Mouse (Mus musculus): ENCODE measurements around the gene Ccl27b.
"Not testable (repeated sequence)": the region's sequence is repeated elsewhere in the genome, so short reads cannot be mapped to it uniquely, and the experiment has no call there.

Ccl27b gene

DNA sequence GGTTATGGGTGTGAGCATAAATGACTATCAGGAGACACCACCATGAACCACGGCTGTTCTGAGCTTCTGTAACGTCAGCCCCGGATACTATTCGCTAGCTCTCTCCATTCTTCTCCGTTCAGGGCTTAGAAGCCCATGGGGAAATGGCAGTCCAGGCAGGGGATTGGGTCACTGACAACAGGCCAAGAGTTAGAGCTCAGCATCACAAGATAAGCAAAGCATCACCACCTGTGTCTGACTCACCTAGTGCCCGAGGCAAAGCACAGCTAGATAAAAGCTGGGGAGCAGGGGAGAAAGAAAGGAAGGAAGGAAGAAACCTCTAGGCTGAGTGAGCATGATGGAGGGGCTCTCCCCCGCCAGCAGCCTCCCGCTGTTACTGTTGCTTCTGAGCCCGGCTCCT lies at the start of gene Ccl27b:
TSS of gene Ccl27b (plus strand) at position 301 of the 400 bp plus-strand sequence.
- DNase-seq = not testable (repeated sequence)

DNA sequence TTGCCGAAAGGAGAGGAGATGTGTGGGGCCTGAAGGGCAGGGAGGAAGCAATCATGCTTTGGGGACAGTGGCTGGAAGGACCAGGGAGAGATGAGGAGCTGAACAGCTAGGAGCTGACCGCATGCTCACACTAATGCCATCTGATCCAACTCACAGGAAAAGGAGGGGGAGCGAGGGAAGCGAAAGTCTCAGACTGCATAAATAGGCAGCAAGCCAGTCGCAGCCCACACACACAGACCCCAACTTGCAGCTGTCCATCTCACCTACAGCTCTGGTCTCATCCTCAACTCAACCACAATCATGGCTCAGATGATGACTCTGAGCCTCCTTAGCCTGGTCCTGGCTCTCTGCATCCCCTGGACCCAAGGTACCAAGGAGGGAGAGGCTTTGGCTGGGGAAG lies 43.2 kb upstream of the Ccl27b start, which contains the start of gene Gm10591:
TSS of gene Gm10591 (plus strand) at position 301 of the 400 bp plus-strand sequence.
- not testable (repeated sequence) for DNase-seq

DNA sequence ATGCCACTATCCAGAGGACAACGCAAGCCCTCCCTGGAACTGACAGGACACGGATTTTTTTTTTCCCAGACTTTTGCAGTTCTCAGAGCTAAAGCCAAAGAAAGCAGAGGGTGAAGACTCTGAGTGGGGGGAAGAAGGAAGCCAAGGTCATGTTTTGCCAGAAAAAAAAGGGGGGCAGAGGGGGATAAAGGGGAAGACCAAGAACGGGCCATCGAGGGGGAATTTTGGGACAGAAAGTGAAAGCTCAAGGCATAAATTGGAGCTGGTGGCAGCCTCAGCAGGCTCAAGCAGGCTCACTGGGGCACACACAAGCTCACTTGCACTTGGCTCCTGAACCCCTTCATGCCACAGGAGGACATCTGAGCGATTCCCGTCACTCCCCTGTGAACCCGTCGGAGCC lies 25.6 kb upstream of the Ccl27b start, which contains the start of gene Gm2564:
TSS of gene Gm2564 (plus strand) at position 301 of the 400 bp plus-strand sequence.
- DNase-seq = not testable (repeated sequence)

DNA sequence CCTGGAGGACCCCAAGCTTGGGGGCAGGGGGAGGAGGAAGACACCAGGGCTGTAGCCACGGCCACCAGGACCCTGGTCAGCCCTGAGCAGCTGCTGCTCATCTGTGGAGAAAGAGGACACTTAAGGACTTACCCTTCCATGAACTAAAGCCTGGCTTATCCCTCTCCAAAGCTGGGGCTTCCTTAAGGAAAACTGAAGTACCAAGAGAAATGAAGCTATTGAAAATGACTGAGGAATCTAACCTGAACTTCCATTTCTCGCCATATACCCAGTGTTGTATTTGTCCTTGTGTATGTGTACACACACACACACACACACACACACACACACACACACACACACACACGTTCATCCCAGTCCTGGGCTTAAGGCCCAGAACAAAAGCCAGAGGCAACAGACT lies 6.7 kb downstream of the Ccl27b start, which contains the start of gene Il11ra2:
TSS of gene Il11ra2 (minus strand) at position 101 of the 400 bp plus-strand sequence.
- DNase-seq = not testable (repeated sequence)

DNA sequence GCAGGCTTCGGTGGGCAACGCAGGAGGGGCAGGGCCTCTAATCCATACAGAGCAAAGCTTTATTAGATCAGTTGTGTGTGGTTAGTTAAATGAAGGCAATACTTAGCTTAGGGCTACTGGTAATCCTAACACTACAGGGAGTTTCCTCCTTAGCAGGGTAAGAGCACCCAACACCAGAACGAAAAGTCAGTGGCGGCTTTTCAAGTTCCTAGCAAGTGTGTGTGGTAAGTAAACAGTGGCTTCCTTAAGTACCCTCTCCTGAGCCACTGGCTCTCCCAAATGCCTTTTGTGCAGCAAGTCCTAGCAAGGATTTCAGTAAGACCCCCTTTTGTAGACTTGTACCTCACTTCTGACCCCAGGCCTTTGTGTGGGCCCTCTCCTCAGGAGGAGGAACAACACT lies 20.4 kb downstream of the Ccl27b start:
- DNase-seq = not testable (repeated sequence)

DNA sequence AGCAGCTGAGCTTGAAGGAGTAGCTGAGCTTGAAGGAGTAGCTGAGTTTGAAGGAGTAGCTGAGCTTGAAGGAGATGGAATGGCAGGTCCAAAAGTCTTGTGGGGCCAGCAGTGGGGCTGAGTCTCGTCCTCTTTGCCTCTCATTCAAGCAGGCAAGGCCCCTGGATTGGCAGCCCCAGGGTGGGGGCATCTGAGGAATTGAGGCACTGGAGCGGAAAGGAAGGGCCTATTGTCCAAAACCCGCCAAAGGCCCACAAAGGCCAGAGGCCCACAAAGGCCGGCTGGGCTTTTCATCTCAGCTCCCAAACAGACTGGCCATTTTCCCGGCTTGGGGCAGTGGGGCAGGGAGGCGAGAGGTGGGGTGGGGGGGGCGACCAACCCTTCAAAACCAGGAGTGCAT lies 24.3 kb downstream of the Ccl27b start:
- not testable (repeated sequence) for DNase-seq

DNA sequence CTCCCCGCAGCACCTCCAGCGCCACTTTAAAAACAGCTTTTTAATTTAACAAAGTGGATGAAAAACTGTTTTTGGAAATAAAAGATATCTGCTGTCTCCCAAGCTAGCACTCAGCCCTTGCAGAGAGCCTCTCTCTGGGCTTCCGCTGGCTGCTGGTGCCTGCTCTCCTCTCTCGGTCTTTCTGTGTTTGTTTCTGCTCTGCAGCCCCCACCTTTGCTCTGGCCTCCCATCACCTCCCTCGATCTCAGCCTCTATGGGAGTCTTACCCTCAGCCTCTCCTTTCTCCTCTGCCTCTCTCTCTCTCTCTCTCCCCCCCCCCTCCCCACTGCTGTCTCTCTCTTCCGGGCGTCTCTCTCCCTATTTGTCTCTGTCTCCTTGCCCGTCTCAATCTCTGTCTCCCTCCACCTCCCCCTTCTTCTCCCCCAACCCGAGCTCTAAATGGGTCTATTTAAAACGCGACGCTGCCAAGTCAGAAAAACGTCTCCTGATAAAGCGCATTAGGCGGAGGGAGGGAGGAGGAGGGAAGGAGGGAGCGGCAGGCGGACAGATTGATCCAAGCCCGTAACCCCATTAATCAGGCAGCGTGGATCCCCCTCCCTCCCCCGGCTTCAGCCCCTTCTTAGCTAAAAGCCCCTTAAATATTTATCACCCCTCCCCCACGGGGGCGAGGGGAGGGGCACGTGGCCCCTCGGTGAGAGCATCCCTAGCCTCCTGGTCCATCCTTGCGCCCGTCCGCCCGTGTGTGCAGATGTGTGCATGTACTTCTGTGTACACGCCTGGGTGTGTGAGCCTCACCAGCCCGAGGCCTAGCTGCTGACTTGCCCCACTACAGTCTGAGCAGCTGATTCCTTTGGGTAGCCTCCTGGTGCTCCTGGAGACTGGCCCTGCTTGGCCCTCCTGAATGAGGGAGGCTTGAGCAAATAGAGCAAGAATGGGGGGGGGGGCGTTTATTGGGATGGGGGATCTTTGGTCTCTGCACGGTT lies 25.6 kb downstream of the Ccl27b start:
- DNase-seq = not testable (repeated sequence)

DNA sequence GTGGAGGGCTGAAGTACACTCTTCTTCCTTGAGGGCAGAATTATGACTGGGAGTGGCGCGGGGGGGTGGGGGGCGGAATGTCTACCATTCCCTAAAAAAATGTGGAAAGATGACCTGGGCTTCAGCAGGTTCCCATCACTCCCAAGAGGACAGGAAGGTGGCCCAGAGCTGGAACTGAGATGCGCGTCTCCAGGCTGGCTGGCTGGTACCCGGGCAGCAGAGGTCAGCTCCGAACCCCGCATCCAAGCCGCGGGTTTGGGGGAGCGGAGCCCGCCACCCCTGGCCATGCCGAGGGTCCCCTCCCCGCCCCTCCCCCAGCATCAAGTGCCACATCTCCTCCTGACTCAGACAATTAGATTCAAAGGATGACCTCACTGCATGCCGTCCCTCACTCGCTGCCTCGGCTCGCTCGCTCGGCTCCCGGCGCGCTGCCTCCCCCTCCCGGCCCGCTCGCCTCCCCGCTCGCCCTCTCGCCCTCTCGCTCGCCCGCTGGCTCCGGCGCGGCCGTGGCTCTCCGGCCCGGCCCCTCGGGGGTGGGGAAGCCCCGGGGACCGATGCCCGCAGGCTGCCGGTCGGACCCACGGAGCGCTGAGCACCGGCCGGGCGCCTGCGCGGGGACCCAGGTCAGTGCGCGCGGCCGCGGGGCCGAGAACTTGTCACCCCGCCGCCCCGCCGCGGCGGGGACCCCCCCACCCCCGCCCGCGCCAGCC lies 26.6 kb downstream of the Ccl27b start:
- not testable (repeated sequence) for DNase-seq

DNA sequence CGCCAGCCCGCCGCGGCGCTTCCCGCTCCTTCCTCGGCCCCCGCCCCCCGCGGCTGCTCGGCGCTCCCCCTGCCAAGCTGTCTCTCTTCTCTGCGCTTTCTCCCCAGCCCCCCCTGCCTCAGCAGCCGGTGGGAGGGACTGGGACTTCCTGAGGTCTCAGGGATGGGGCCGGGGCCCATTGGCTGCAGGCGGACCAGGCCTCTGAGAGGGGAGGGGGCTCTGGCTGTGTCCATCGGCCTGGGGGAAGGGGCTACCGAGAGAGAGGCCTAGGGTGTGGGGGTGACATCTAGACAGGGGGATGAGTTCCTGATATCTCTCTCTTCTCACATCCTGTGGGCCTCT lies 27.1 kb downstream of the Ccl27b start:
- not testable (repeated sequence) for DNase-seq

Data from thymus, postnatal 25 days (tissue).